8 mouse cellular contexts compared by ENCODE assay signal in the genomic region with DNA sequence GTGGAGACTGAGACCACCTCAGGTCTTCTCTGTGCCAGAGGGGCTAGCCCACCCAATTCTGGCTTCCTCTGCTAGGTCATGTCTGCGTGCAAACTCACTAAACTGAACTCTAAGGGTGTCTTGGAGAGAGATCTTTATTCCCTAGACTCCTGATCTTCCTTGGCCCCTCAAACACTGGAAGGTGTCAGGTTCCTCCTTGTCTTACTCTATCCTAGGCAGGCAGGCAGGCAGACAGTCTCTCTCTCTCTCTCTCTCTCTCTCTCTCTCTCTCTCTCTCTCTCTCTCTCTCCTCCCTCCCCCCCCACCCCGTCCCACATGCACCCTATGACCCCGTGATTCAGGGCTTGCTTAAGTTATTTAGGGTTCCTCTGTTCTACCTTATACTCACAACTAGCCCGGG. TPM values are rescaled to one million over a fixed set of nuclear protein-coding genes. Genes with fewer than 3 reads are reported as not detected.
DNase-seq lines count a peak whose midpoint lies in the region; ATAC-seq and TF ChIP-seq lines count a peak whose summit lies in the region.

No protein-coding gene starts in this region.

- peak overlapping the region; percentile 81 for H3K4me2 ChIP-seq in heart, postnatal 0 days (ENCODE audit: low read depth, low read length)
- H3K4me2 ChIP-seq in hindbrain, embryonic 13.5 days: peak overlapping the region; percentile 96
- peak overlapping the region; percentile 96 for H3K4me2 ChIP-seq in midbrain, embryonic 14.5 days (ENCODE audit: low read length)

- TF ChIP-seq POLR2A in bone marrow, adult 2 months (IDR thresholded peaks at IDR 0.05; ENCODE audit: borderline replicate concordance, control insufficient read depth, low read depth, low read length): no peak

- 15% methylated on average over 4 of the region's 4 CpGs for WGBS in heart, postnatal 0 days
- 1% methylated on average over 4 of the region's 4 CpGs for WGBS in bone marrow, adult 2 months
- WGBS in hindbrain, embryonic 13.5 days: 4% methylated on average over 4 of the region's 4 CpGs
- WGBS in midbrain, embryonic 14.5 days: 5% methylated on average over 4 of the region's 4 CpGs

- no peak for TF ChIP-seq EP300 in heart, postnatal 0 days (IDR thresholded peaks at IDR 0.05; ENCODE audit: low read depth)

- no peaks in the 10 kb centered on the region for H3K9me3 ChIP-seq in heart, postnatal 0 days (replicated peaks; ENCODE audit: control insufficient read depth, low read length)
- no peaks in the 10 kb centered on the region for H3K9me3 ChIP-seq in hindbrain, embryonic 13.5 days
- H3K9me3 ChIP-seq in midbrain, embryonic 14.5 days (ENCODE audit: control insufficient read depth, low read length): no peaks in the 10 kb centered on the region

- H3K36me3 ChIP-seq in heart, postnatal 0 days (replicated peaks; ENCODE audit: control insufficient read depth, insufficient read depth, low read length): no peaks in the 10 kb centered on the region
- H3K36me3 ChIP-seq in hindbrain, embryonic 13.5 days: no peaks in the 10 kb centered on the region
- no peaks in the 10 kb centered on the region for H3K36me3 ChIP-seq in midbrain, embryonic 14.5 days (ENCODE audit: control insufficient read depth, insufficient read depth, low read length)

- no peaks in the 10 kb centered on the region for H3K27me3 ChIP-seq in heart, postnatal 0 days (ENCODE audit: control insufficient read depth, insufficient read depth, low read length)
- H3K27me3 ChIP-seq in hindbrain, embryonic 13.5 days: peaks cover 6% of the 10 kb centered on the region; the same call in 1 of the 2 replicates
- H3K27me3 ChIP-seq in midbrain, embryonic 14.5 days (ENCODE audit: control insufficient read depth, insufficient read depth, low read length): no peaks in the 10 kb centered on the region

- peak overlapping the region; percentile 62; the same call in 1 of the 2 replicates for H3K9ac ChIP-seq in heart, postnatal 0 days (replicated peaks; ENCODE audit: low read depth, low read length)
- peak overlapping the region; percentile 84 for H3K9ac ChIP-seq in hindbrain, embryonic 13.5 days
- peak overlapping the region; percentile 67 for H3K9ac ChIP-seq in midbrain, embryonic 14.5 days (replicated peaks; ENCODE audit: low read length)

- 0 out of 2 replicates have a peak overlapping the region, but pooled peaks have one; percentile 75 for H3K27ac ChIP-seq in heart, postnatal 0 days (ENCODE audit: low read depth)
- H3K27ac ChIP-seq in bone marrow, adult 2 months (ENCODE audit: control insufficient read depth, insufficient read depth, low read depth, low read length, poor library complexity): peak overlapping the region; percentile 98
- peak overlapping the region; percentile 85 for H3K27ac ChIP-seq in hindbrain, embryonic 13.5 days
- H3K27ac ChIP-seq in midbrain, embryonic 14.5 days (replicated peaks; ENCODE audit: low read depth, low read length): no peak overlapping the region; the same call in 1 of the 2 replicates

- peak overlapping the region; percentile 75 for H3K4me3 ChIP-seq in heart, postnatal 0 days (ENCODE audit: low read depth, low read length)
- H3K4me3 ChIP-seq in bone marrow, adult 2 months (replicated peaks; ENCODE audit: control insufficient read depth, low read depth, low read length): peak overlapping the region; percentile 79
- H3K4me3 ChIP-seq in hindbrain, embryonic 13.5 days: peak overlapping the region; percentile 78
- H3K4me3 ChIP-seq in midbrain, embryonic 14.5 days (replicated peaks; ENCODE audit: low read depth, low read length): peak overlapping the region; percentile 73

- no peak for ATAC-seq in heart, postnatal 0 days (ENCODE audit: insufficient read depth, low read depth)
- ATAC-seq in hindbrain, embryonic 13.5 days (ENCODE audit: low FRiP score): peak; percentile 2; the same call in 1 of the 2 replicates
- no peak for ATAC-seq in midbrain, embryonic 14.5 days (ENCODE audit: low FRiP score, low TSS enrichment)
- ATAC-seq in frontal cortex, adult (ENCODE audit: low TSS enrichment): no peak

- DNase-seq in heart, postnatal 0 days (ENCODE audit: low spot score): no peak
- DNase-seq in heart, adult 8-10 months (ENCODE audit: low spot score): no peak
- no peak for DNase-seq in midbrain, embryonic 14.5 days
- no peak for DNase-seq in thymus, postnatal 4 days
- no peak for DNase-seq in thymus, postnatal 10 days (ENCODE audit: low spot score in 2 of 2)

- no peak for TF ChIP-seq CTCF in heart, postnatal 0 days (IDR thresholded peaks at IDR 0.05; ENCODE audit: low read depth)
- no peak for TF ChIP-seq CTCF in bone marrow, adult 2 months (IDR thresholded peaks at IDR 0.05; ENCODE audit: control insufficient read depth, insufficient read depth, low read length)

- peaks cover 19% of the 10 kb centered on the region for H3K4me1 ChIP-seq in heart, postnatal 0 days (ENCODE audit: control insufficient read depth, insufficient read depth)
- H3K4me1 ChIP-seq in bone marrow, adult 2 months (ENCODE audit: control insufficient read depth, insufficient read depth, low read length): peaks cover 3% of the 10 kb centered on the region; the same call in 1 of the 2 replicates
- H3K4me1 ChIP-seq in hindbrain, embryonic 13.5 days (replicated peaks): peaks cover 19% of the 10 kb centered on the region
- 0 out of 2 replicates have a peak, but pooled peaks cover 5% of the 10 kb centered on the region for H3K4me1 ChIP-seq in midbrain, embryonic 14.5 days (ENCODE audit: control insufficient read depth, insufficient read depth, low read length)

RNA-seq across cellular contexts. Expression of a gene that starts 0.9 kb away (rescaled TPM):
- total RNA-seq in heart, postnatal 0 days (2014; rRNA removed; ENCODE audit: low replicate concordance): 5.1 and 5.9 TPM in 2 replicates
- polyA plus RNA-seq in heart, postnatal 0 days (2015; fragmentation: Nextera tagmentation; extraction: Ambion mirVana): 1.8 and 2.3 TPM in 2 replicates
- 1 to 10 TPM; 3.8 to 4.1 (median 3.9) TPM for total RNA-seq in heart, adult 8-10 months (2022)
- 22.5 and 46.1 TPM in 2 replicates for polyA plus RNA-seq in bone marrow, adult 2 months (2011; ENCODE audit: insufficient read depth, insufficient read length, low replicate concordance, missing spikeins)
- 4.3 and 4.8 TPM in 2 replicates for polyA plus RNA-seq in hindbrain, embryonic 13.5 days (2015; fragmentation: Nextera tagmentation; extraction: Ambion mirVana)
- polyA plus RNA-seq in midbrain, embryonic 14.5 days (2014; fragmentation: Nextera tagmentation; extraction: Ambion mirVana): 3.9 and 4.5 TPM in 2 replicates
